Mouse (Mus musculus): ENCODE results near the gene Zfp382.
"Not testable (repeated sequence)": the region's sequence is repeated elsewhere in the genome, so short reads cannot be mapped to it uniquely, and the experiment has no call there.

Zfp382 gene

GRCm38 (mm10) chr7:30121308-30122187 is at the start of gene Zfp382:
Gene Zfp382, plus strand, starts transcription at chr7:30121942.
- peak; percentile 79 for DNase-seq (ENCODE audit: low read depth)

DNA sequence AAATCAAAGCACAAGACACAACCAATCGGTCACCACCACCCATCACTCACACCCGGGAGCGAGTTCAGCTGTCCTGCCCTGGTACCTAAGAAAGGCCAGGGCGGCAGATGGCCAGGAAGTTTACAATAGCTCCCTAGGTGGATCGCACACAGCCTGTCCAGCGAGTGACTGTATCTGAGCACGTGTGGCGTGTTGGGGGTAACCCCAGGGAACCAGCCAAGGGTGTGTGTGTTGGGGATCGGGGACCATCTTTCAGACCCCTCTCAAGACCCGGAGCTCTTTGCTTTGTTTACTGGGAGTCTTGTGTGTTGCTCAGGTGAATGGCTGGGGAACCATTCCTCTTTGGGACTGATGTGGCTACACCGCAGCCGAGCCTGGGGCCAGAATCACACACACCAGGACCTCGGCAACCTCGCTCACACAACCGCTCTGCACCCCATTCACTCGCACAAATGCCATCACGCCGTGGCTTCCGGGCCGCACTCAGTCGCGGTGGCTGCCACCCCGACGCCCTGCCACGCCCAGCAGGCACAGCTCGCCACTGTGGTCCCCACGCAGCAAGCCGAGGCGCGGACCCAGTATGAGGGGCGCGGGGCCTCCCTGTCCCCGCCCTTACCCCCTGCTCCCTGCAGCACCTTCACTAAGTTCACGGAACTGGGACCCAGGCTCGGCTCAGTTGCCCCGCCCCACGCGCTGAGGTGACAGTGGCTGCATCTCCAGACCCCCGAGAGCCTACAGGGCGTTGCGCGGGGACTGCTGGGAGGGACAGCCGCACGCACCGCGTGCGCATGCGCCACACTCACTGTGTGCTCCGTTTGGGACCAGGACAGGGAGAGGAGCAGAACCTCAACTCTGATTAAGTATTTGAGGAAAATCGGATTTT is 49.4 kb upstream of the Zfp382 start, which contains the start of gene Zfp82:
TSS of gene Zfp82 (minus strand) at position 755 of the 883 bp plus-strand sequence.
- peak; percentile 76 for DNase-seq (ENCODE audit: low read depth)

DNA sequence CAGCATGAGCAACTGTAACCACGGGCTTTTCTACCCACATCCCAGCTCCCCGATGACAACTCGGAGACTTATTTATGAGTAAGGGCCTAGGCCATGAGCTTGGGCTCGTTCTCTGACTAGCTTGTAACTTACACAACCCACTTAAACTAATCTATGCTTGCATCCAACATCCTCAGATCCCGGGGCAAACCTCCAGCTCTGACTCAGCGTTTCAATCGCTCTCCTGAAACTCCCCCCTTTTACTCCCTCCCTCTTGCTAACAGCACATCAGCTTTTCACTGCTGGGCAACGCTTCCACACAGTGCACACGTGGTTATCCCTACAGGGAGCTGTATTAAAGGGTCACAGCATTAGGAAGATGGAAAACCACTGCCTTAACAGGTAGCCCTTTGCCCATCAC is 35.2 kb upstream of the Zfp382 start:
- no peak for DNase-seq (ENCODE audit: low read depth)

- DNase-seq (ENCODE audit: low read depth) = no peak
These were observed 32.3 kb upstream of the Zfp382 start for GRCm38 (mm10) chr7:30089405-30089804.

DNA sequence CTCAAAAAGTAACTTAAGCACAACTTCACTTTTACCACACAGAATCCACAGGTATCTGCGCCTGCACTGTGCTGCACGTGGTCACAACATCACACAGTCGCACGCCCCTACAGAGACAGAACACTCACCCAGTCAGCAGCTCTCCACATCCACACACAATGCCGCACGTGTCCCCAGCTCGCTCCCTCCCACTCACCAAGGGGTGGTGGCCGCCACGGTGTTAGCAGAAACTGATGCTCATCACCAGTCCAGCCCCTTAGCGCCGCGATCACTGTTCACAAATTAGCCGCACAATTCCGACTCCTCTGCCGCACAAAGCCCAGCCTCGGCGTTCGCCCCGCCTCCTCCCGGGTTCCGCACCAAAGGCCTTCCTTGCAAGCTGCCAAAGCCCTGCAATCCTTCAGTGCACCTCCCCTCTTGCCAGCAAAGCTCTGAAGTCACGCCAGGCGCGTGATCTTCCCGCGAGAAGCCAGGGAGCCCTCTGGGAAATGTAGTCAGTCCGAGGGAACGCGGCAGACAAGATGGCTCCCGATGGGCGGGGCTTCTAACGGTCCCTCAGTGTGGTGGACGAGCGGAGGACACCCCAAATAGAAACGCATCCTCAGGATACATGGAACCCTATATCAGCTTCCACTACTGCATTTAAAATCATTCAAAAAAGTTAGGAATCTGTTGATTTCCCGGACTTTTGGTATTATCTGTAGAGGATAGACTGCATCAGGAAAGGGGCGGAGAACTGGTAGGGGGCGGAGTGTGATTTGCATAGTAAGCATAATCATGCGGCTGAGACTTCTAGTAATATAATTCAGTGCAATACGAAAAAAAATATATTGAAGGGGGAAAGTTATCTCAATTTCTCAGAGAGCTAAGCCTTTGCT is 31.4 kb upstream of the Zfp382 start, which contains the start of the genes Gm26920 and Zfp566:
TSS of gene Gm26920 (minus strand) at position 319 of the 878 bp plus-strand sequence.
TSS of gene Zfp566 (minus strand) at position 436 of the 878 bp plus-strand sequence.
- DNase-seq (ENCODE audit: low read depth) = peak; percentile 98

DNA sequence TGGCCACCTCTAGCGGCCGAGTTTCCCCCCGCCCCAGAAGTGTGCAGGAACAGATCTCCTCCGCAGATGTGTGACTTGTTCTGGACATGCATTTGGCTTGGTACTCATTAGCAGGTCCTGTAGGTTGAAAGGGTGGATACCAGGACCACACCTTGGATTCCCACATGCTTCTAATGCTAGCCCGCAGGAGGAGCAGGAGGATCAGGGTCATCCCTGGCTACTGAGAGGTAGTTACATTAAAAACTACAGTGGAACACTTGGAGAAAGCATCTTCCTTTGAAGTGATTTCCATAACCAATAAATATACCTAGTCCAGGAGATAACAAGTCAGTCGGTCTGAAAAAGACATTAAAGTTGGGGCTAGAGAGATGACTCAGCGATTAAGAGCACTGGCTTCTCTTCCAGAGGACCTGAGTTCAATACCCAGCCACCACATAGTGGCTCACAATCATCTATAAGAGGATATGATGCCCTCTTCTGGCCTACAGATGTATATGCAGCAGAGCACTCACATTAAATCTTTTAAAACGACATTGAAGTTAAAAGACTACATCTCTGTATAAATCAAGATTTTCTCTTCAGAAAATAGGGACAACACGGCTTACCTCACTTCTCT is 30.7 kb upstream of the Zfp382 start:
- no peak for DNase-seq (ENCODE audit: low read depth)

DNA sequence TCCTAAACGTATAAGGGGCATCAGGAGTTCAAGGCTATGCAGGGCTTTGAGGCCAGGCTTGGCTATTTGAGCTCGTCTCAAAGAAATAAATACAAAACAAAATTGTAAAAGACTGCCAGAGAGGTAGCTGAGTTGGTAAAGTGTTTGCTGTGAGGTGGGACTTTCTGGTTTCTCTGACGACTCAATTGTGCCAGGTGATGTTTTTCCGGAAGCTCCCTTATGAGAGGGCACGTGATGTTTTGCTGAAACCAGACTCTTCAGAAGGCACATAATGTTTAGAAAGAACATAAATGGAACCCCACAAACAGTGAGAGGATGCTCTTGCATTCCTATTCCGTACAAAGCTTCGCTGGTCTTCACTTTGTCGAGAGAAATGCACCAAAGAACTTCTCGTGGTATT is 29.1 kb upstream of the Zfp382 start:
- no peak for DNase-seq (ENCODE audit: low read depth)

GRCm38 (mm10) chr7:30093918-30094415 is 27.8 kb upstream of the Zfp382 start:
- no peak for DNase-seq (ENCODE audit: low read depth)

DNA sequence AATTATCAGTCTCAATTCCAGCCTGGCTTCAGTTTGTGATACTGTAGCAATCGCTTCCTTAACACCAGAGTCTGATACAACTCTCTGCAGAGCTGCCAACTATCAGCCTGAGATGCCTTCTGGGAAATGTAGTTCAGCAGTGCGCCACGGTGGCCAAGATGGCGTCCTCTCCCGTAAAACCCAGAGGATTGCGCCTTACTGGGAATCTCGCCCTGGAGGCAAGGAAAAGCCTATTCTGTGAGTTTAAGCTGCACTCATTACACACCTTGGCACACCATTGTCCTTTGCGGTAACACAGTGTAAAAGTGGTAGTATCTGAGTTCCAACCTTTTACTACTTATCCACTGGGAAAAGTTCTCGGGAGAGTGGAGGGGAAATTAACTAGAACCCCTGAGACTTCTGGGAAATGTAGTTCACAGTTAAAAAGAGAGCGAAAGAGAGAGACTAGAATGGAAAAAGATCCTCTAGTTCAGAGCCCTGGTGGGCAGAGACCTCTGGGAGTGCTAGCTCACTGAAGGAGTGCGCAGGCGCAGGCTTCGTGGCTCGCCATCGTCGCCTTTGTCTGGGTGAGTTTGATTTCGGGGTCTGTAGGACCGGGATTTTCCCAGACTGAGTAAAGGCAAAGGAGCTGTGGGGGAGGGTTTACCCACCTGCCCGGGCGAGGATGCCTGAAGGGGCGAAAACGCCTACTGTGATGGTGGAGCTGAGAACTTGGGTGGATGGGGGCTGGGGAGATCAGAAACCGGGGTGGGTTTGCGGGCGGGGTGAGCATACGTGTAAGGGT is 26.9 kb upstream of the Zfp382 start, which contains the start of gene Zfp260:
TSS of gene Zfp260 (plus strand) at position 132 of the 784 bp plus-strand sequence.
- DNase-seq (ENCODE audit: low read depth) = peak; percentile 80

- DNase-seq (ENCODE audit: low read depth) = no peak
These were observed 26.1 kb upstream of the Zfp382 start for GRCm38 (mm10) chr7:30095551-30096125.

GRCm38 (mm10) chr7:30099297-30099696 is 22.4 kb upstream of the Zfp382 start:
- DNase-seq (ENCODE audit: low read depth) = no peak

GRCm38 (mm10) chr7:30116076-30116475 is 5.7 kb upstream of the Zfp382 start:
- DNase-seq (ENCODE audit: low read depth) = no peak

DNA sequence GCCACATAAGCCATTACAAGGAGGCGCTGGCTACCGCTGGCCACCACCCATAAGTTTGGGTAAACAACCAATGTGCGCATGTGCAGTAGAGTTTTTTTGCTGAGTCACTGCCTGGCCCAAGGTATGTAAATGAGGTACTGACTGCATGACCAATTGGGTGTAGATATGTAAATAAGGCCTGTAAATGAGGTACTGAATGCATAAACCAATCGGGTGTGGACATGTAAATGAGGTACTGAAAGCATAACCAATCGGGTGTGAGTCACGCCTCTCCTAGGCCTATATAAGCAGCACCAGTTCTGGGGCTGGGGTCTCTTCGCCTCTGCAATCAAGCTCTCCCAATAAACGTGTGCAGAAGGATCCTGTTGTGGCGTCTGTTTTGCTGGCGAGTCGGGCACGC is 3.8 kb upstream of the Zfp382 start:
- not testable (repeated sequence) for DNase-seq (ENCODE audit: low read depth)

DNA sequence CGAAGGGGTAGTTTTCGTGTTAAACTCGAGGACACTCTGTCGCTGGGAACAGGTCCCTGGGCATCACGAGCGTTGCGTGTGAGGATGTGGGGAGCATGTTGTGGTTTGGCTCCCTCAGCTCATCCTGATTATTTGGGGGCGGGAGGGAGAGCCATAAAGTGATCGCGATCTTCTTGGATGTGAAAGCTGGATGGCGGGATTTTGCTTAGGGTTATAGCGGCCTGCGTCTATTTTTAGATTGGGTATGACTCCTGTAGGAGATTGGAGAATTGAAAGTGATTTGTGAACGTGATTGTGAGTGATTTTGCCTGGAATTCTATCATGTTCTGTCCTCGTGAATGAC is 417 bp downstream of the Zfp382 start:
- DNase-seq (ENCODE audit: low read depth) = no peak

- no peak for DNase-seq (ENCODE audit: low read depth)
These were observed 8.2 kb downstream of the Zfp382 start for GRCm38 (mm10) chr7:30129900-30130299.

- DNase-seq (ENCODE audit: low read depth) = no peak
These were observed 10.7 kb downstream of the Zfp382 start for GRCm38 (mm10) chr7:30132396-30132795.

DNA sequence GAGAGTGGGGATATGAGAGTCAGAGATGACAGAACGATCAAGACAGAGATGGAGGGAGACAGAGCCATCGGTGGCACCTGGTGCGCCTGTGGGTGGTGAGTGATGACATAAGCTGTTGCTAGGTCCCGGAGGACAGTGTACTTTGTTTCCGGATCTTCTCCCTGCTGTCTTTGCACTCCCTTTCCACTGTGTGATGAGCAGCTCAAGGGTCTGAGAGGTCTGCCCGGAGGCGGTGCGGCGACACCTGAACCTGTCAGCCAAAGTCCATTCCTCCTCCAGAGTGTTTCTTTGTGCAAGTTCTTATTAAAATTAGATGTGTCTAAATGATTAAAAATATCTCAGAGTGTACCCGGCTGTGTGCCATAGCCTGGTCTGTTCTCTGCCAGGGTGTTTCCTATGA is 15.1 kb downstream of the Zfp382 start:
- DNase-seq (ENCODE audit: low read depth) = no peak

DNA sequence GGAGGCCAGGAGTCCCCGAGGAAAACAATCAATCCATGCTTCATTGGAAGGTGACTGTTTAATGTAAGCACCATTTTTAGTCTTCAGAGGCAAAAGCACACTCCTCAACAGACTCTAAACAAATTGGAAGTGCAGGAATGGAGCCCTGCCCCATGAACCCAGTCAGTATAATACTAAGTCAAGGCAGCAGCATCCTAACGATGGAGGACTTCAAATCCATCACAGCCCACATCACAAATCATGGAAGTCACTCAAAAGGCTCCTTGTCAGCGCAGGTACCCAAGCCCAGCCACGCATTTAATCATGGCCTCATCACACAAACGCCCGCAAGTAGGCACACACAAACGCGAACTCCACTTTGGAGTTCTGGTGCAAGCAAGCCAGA is 21.4 kb downstream of the Zfp382 start:
- no peak for DNase-seq (ENCODE audit: low read depth)

DNA sequence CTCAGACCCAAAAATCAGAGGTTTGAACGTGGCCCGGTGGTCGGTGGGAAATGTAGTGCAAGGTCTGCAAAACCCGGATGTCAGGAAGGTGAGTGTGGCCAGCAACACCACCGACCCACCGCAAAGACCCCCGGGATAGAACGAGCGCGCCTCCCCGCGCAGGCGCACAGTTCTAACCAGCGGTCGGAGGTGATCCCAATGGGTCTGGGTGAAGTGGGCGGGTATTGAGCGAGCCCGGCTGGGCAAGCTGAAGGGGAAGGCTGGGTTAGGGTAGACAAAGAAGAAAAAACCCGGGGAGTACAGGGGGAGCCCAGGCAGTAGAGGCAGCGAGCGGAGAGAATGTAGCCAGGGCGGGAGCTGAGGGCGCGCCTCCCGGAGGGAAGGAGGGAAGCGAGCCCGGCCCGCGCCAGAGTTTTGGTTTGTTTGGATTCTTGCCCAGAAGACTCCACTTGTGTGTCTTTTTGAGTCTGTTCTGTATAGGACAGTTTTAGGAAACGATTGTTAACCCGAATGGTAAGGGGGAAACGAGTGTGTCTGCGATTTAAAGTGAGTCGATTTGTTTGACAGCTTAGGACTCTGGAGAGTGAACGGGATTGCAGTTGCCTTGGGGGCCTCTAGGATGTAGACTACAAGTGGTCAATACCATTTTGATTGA is 21.9 kb downstream of the Zfp382 start:
- no peak for DNase-seq (ENCODE audit: low read depth)
